Mouse (Mus musculus): Measurements from ENCODE around the gene Btbd17. TPM values are rescaled to one million over a fixed set of nuclear protein-coding genes. Genes with fewer than 3 reads are reported as not detected.

Btbd17 gene
- polyA plus RNA-seq, 1 experiment from 2014 or later: 0.09 TPM

DNA sequence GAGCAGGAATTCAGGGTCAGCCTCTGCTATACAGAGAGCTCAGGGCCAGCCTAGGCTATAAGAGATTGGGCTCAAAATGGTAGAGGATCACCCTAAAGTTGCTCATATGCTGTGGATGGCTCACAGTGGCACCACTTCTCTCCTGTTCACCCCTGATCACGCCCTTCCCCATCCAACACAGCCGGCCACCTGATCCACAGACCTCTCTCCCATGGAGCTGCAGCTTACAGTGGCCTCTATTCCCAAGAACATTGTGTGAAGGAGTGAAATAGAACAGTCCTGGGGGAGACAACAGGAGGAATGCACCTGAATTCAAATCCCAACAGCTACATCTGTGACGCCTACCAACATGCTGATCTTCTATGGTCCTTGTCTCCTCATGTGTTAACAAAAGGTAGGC is 2.9 kb upstream of the Btbd17 start, which contains the start of gene Gpr142:
Gene Gpr142, plus strand, starts transcription at position 301 of the 400 bp plus-strand sequence.
- H3K9me3 ChIP-seq (replicated peaks; ENCODE audit: control insufficient read depth, low read length): no peaks in the 10 kb centered on the region
- no peak within 1 kb of the TSS for H3K4me3 ChIP-seq (ENCODE audit: low read depth, low read length)
- H3K36me3 ChIP-seq (ENCODE audit: control insufficient read depth, insufficient read depth, low read length): no peaks in the 10 kb centered on the region
- H3K4me1 ChIP-seq (ENCODE audit: control insufficient read depth, insufficient read depth, low read length): peaks cover 8% of the 10 kb centered on the region; the same call in 1 of the 2 replicates
- 74% methylated on average over 3 of the region's 3 CpGs for WGBS (ENCODE audit: insufficient replicate concordance)
- H3K27me3 ChIP-seq (ENCODE audit: control insufficient read depth, insufficient read depth, low read length): peaks cover 13% of the 10 kb centered on the region
- H3K9ac ChIP-seq (ENCODE audit: low read depth, low read length): no peak within 1 kb of the TSS
- ATAC-seq (replicated peaks; ENCODE audit: insufficient number of reproducible peaks, low FRiP score, low TSS enrichment): no peak
- no peak within 1 kb of the TSS for H3K4me2 ChIP-seq
- no peak within 1 kb of the TSS for H3K27ac ChIP-seq (ENCODE audit: low read depth, low read length)

DNA sequence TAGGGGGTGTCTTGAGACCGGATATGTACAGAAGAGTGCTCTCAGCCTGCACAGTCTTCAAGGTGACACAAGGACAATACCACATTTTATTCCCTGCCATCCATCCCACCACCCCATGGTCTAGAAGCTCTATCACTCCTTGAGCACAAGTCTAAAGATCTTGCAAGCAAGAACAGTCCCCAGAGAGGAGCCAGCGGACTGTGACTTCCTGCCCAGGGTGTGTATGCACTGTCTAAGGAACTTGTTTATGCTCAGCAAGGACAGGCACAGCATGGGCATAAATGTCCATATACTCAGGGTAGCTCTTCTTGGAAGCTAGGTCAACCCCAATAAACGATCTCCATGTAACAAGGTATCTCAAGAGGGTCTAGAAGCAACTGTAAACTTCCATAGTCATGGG is 2.2 kb upstream of the Btbd17 start:
- Histone ChIP-seq H3K9ac (ENCODE audit: low read depth, low read length) (no peak overlapping the region), H3K9me3 (replicated peaks; ENCODE audit: control insufficient read depth, low read length) (no peaks in the 10 kb centered on the region), H3K27ac (ENCODE audit: low read depth, low read length) (no peak overlapping the region), H3K4me1 (ENCODE audit: control insufficient read depth, insufficient read depth, low read length) (peaks cover 8% of the 10 kb centered on the region; the same call in 1 of the 2 replicates), H3K4me3 (ENCODE audit: low read depth, low read length) (no peak overlapping the region), H3K4me2 (no peak overlapping the region), H3K36me3 (ENCODE audit: control insufficient read depth, insufficient read depth, low read length) (no peaks in the 10 kb centered on the region), H3K27me3 (ENCODE audit: control insufficient read depth, insufficient read depth, low read length) (peaks cover 19% of the 10 kb centered on the region)
- WGBS (ENCODE audit: insufficient replicate concordance): 79% methylated on average over 3 of the region's 3 CpGs
- ATAC-seq (replicated peaks; ENCODE audit: insufficient number of reproducible peaks, low FRiP score, low TSS enrichment): no peak

DNA sequence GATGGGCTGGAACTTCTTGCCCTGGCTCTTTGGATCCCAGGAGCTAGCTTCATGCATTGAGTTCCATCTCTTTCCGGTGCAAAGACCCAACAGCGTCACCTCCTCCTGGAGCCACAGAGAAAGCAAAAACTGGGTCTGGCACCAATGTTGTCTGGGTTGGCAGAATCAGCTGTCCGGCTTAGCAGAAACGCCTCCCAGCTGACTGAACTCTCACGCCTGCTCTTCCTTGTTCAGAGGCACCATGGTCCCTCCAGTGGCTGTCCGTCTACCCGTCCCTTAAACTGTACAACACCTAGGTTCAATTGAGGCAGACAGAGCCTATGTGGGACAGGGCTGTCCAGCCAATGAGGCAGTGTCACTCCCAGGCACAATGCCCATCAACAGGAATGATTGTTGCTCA is 1.4 kb upstream of the Btbd17 start:
- H3K4me2 ChIP-seq: no peak overlapping the region
- no peak for ATAC-seq (replicated peaks; ENCODE audit: insufficient number of reproducible peaks, low FRiP score, low TSS enrichment)
- no peak overlapping the region for H3K4me3 ChIP-seq (ENCODE audit: low read depth, low read length)
- peaks cover 10% of the 10 kb centered on the region; the same call in 1 of the 2 replicates for H3K4me1 ChIP-seq (ENCODE audit: control insufficient read depth, insufficient read depth, low read length)
- no peaks in the 10 kb centered on the region for H3K36me3 ChIP-seq (ENCODE audit: control insufficient read depth, insufficient read depth, low read length)
- peaks cover 27% of the 10 kb centered on the region for H3K27me3 ChIP-seq (ENCODE audit: control insufficient read depth, insufficient read depth, low read length)
- H3K9me3 ChIP-seq (replicated peaks; ENCODE audit: control insufficient read depth, low read length): no peaks in the 10 kb centered on the region
- WGBS (ENCODE audit: insufficient replicate concordance): 84% methylated on average over 7 of the region's 7 CpGs
- no peak overlapping the region for H3K27ac ChIP-seq (ENCODE audit: low read depth, low read length)
- no peak overlapping the region for H3K9ac ChIP-seq (ENCODE audit: low read depth, low read length)

DNA sequence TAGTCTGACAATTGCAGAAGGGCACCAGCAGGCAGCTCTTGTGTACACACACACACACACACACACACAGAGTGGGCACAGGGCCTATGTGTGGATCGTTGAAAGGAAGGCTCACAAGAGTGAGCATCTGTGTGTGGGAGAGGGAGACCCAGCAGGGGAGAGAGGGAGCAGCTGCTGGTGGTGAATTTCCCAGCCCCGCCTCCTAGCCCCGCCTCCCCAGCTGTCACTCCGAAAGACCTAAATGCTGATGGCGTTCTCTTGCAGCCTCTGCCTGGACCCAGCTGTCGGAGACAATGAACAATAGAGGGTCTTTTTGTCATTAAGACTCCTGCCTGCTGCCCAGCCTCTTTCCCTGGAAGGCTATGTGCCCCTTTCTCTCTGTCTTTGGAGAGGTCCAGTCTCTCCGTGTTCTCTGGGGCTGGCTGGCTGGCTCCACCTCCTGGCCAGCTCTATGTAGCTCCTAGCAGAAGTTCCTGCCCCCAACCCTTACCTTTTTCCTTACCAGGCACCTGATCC is 456 bp downstream of the Btbd17 start:
- no peak; the same call in 1 of the 2 replicates for ATAC-seq (replicated peaks; ENCODE audit: insufficient number of reproducible peaks, low FRiP score, low TSS enrichment)
- Histone ChIP-seq H3K9ac (ENCODE audit: low read depth, low read length) (peak overlapping the region; percentile 28; the same call in 1 of the 2 replicates), H3K36me3 (ENCODE audit: control insufficient read depth, insufficient read depth, low read length) (no peaks in the 10 kb centered on the region), H3K4me3 (ENCODE audit: low read depth, low read length) (peak overlapping the region; percentile 44), H3K27ac (ENCODE audit: low read depth, low read length) (no peak overlapping the region), H3K9me3 (replicated peaks; ENCODE audit: control insufficient read depth, low read length) (no peaks in the 10 kb centered on the region), H3K27me3 (ENCODE audit: control insufficient read depth, insufficient read depth, low read length) (peaks cover 46% of the 10 kb centered on the region), H3K4me1 (ENCODE audit: control insufficient read depth, insufficient read depth, low read length) (peaks cover 17% of the 10 kb centered on the region; the same call in 1 of the 2 replicates), H3K4me2 (peak overlapping the region; percentile 76)
- WGBS (ENCODE audit: insufficient replicate concordance): 0% methylated on average over 7 of the region's 7 CpGs

- Histone ChIP-seq H3K4me3 (ENCODE audit: low read depth, low read length) (no peak overlapping the region), H3K9ac (ENCODE audit: low read depth, low read length) (no peak overlapping the region), H3K27me3 (ENCODE audit: control insufficient read depth, insufficient read depth, low read length) (peaks cover 52% of the 10 kb centered on the region), H3K4me1 (ENCODE audit: control insufficient read depth, insufficient read depth, low read length) (peaks cover 17% of the 10 kb centered on the region; the same call in 1 of the 2 replicates), H3K9me3 (replicated peaks; ENCODE audit: control insufficient read depth, low read length) (no peaks in the 10 kb centered on the region), H3K4me2 (no peak overlapping the region), H3K27ac (ENCODE audit: low read depth, low read length) (no peak overlapping the region), H3K36me3 (ENCODE audit: control insufficient read depth, insufficient read depth, low read length) (no peaks in the 10 kb centered on the region)
- no peak for ATAC-seq (replicated peaks; ENCODE audit: insufficient number of reproducible peaks, low FRiP score, low TSS enrichment)
- 44% methylated on average over 4 of the region's 4 CpGs for WGBS (ENCODE audit: insufficient replicate concordance)
Observed at GRCm38 (mm10) chr11:114794691-114795090, 1.1 kb downstream of the Btbd17 start.

GRCm38 (mm10) chr11:114793868-114794545 is 1.7 kb downstream of the Btbd17 start:
- no peak overlapping the region for H3K27ac ChIP-seq (ENCODE audit: low read depth, low read length)
- 66% methylated on average over 19 of the region's 19 CpGs for WGBS (ENCODE audit: insufficient replicate concordance)
- H3K4me3 ChIP-seq (ENCODE audit: low read depth, low read length): no peak overlapping the region
- H3K9ac ChIP-seq (ENCODE audit: low read depth, low read length): no peak overlapping the region
- peaks cover 59% of the 10 kb centered on the region for H3K27me3 ChIP-seq (ENCODE audit: control insufficient read depth, insufficient read depth, low read length)
- ATAC-seq (replicated peaks; ENCODE audit: insufficient number of reproducible peaks, low FRiP score, low TSS enrichment): no peak
- no peak overlapping the region for H3K4me2 ChIP-seq
- no peaks in the 10 kb centered on the region for H3K9me3 ChIP-seq (replicated peaks; ENCODE audit: control insufficient read depth, low read length)
- no peaks in the 10 kb centered on the region for H3K36me3 ChIP-seq (ENCODE audit: control insufficient read depth, insufficient read depth, low read length)
- H3K4me1 ChIP-seq (ENCODE audit: control insufficient read depth, insufficient read depth, low read length): peaks cover 17% of the 10 kb centered on the region; the same call in 1 of the 2 replicates

DNA sequence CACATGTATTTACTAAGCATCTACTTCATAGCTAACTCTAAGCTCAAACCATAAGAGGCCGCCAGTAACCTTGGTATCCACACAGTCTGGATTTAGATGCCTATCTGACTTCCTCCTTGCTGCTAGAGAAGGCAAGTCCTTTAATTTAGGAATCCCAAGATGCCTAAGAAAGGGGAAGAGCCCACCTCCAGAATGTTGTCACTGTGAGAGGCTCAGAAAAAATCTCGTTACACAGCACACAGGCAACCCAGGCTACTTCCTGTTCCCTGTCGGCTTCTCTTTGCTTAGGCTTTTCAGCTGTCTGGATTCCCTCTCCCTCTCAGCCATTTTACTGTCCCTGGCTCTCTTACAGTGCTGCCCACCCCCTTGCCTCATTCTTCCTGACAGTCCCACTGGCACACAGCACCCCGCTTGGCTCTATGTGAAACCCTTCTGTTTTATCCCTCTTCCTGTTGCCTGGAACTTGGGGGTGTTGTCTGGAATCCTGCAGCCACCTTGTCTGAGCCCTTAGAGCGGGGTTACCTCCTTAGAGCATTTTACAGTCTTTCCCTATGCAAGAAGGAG is 2.7 kb downstream of the Btbd17 start:
- ATAC-seq (replicated peaks; ENCODE audit: insufficient number of reproducible peaks, low FRiP score, low TSS enrichment): no peak
- Histone ChIP-seq H3K4me3 (ENCODE audit: low read depth, low read length) (no peak overlapping the region), H3K36me3 (ENCODE audit: control insufficient read depth, insufficient read depth, low read length) (no peaks in the 10 kb centered on the region), H3K27me3 (ENCODE audit: control insufficient read depth, insufficient read depth, low read length) (peaks cover 69% of the 10 kb centered on the region), H3K4me1 (ENCODE audit: control insufficient read depth, insufficient read depth, low read length) (peaks cover 17% of the 10 kb centered on the region; the same call in 1 of the 2 replicates), H3K9ac (ENCODE audit: low read depth, low read length) (no peak overlapping the region), H3K9me3 (replicated peaks; ENCODE audit: control insufficient read depth, low read length) (no peaks in the 10 kb centered on the region), H3K4me2 (no peak overlapping the region), H3K27ac (ENCODE audit: low read depth, low read length) (no peak overlapping the region)
- 41% methylated on average over 5 of the region's 5 CpGs for WGBS (ENCODE audit: insufficient replicate concordance)

DNA sequence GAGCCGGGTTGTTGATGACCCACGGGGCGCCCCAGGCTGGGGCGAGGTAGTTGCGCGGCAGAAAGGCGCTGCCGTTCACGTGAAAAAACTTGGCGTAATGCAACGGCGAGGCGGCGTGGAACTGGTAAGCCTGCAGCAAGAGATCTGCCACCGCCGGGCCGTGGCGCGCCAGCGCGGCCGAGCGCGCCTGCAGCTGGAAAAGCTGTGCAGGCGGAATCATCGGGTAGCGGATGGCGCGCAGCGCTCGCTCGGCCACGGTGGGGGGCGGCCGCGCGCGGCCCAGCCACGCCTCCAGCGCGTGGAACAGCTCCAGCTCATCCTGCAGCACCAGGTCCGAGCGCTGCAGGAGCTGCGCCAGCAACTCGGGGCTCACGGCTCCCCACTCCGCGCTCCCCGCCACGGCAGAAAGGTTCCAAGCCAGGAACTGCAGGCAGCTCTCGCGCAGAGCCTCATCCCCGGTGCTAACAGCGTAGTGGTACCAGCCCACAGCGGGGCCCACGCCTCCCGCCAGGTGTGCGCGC is 3.8 kb downstream of the Btbd17 start:
- peaks cover 79% of the 10 kb centered on the region for H3K27me3 ChIP-seq (ENCODE audit: control insufficient read depth, insufficient read depth, low read length)
- no peak for ATAC-seq (replicated peaks; ENCODE audit: insufficient number of reproducible peaks, low FRiP score, low TSS enrichment)
- H3K9ac ChIP-seq (ENCODE audit: low read depth, low read length): peak overlapping the region; percentile 46; the same call in 1 of the 2 replicates
- under 1% methylated on average over 58 of the region's 59 CpGs for WGBS (ENCODE audit: insufficient replicate concordance)
- H3K27ac ChIP-seq (ENCODE audit: low read depth, low read length): no peak overlapping the region
- peak overlapping the region; percentile 84 for H3K4me2 ChIP-seq
- no peaks in the 10 kb centered on the region for H3K36me3 ChIP-seq (ENCODE audit: control insufficient read depth, insufficient read depth, low read length)
- peaks cover 17% of the 10 kb centered on the region; the same call in 1 of the 2 replicates for H3K4me1 ChIP-seq (ENCODE audit: control insufficient read depth, insufficient read depth, low read length)
- no peaks in the 10 kb centered on the region for H3K9me3 ChIP-seq (replicated peaks; ENCODE audit: control insufficient read depth, low read length)
- peak overlapping the region; percentile 48 for H3K4me3 ChIP-seq (ENCODE audit: low read depth, low read length)
